Mouse (Mus musculus): ENCODE measurements around the gene Xpot.

DNA sequence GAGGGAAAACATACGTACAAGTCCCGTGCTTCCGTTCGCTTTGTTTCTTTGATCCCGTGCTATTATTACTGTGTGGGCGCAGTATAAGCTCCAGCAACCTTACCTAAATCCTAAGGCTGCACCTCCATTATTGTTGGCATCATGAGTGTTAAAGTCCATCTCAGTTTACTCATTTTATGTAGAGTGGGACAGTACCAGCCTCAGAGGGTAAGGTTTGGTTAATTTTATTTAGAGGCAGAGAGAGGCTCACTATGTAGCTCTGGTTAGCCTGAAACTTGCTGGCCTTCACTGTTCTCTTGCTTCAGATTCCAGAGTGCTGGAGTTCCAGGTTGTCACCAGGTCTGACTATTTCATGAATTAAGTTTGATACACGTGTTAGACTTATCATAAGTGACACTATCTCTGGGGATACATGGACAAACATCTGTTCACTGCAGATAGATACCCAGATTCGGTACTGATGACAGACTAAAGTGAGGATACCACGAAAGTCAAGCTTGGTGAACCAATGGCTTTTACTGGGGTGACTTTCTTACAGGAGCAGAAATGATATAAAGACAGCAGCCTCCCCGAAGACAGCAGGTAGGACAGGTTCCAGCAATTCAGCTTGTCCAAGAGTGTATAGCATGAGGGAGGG, 1.2 kb upstream of the Xpot start:
- TF ChIP-seq GATA1 (IDR thresholded peaks at IDR 0.05; ENCODE audit: borderline replicate concordance, low read length) = no peak
- no peak for TF ChIP-seq FLI1 (IDR thresholded peaks at IDR 0.05; ENCODE audit: low read length)
